ENCODE assay signal across 21 mouse cellular contexts in the genomic region with DNA sequence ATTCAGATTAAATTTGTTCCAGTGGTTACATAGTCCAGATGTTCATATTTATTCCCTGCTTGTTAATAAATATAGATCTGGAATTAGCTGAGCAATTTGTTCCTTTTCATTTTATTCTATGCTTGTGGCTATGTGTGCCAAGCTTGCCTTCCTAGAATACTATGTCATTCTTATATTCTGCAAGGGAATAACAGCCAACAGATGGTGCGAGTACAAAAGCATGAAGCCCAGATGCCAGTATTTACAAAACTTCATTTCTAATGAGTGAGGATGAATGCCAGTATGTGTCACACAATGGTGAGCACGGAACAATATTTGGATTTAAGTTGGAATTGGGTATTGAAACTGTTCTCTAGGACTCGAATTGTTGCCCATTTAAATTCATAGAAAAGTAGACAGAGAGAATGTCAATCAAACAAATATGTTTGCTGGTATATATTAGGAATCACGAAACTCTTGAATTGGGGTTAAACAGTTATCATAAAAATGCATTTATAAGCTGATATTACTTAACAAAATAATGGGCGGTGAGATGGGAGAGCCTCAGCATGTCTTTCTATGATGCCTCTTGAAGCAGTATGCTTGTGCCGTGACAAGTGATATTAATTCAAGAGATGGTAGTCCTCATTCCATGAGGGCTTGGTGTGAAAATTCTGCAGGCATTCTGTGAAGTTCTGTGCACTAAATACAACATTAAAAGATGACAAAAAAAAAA. TPM values are rescaled to one million over a fixed set of nuclear protein-coding genes. Genes with fewer than 3 reads are reported as not detected.
DNase-seq lines count a peak whose midpoint lies in the region; ATAC-seq and TF ChIP-seq lines count a peak whose summit lies in the region.
"Had no signal": no experiment of that assay in that cellular context is flagged by ENCODE, and none has a peak within 500 bp of the region (broad histone marks: within the 10 kb centered on the region; RNA-seq: fewer than 3 reads in every experiment).

No protein-coding gene starts in this region.

- no peak for TF ChIP-seq CTCF in hindbrain, postnatal 0 days (IDR thresholded peaks at IDR 0.05; ENCODE audit: low read depth)

- no peak overlapping the region for H3K27ac ChIP-seq in embryonic facial prominence, embryonic 14.5 days (replicated peaks; ENCODE audit: low read depth, low read length)
- H3K27ac ChIP-seq in embryonic facial prominence, embryonic 10.5 days (replicated peaks) = no peak overlapping the region
- H3K27ac ChIP-seq in hindbrain, postnatal 0 days = no peak overlapping the region
- no peak overlapping the region for H3K27ac ChIP-seq in hindbrain, embryonic 12.5 days
- no peak overlapping the region for H3K27ac ChIP-seq in kidney, embryonic 15.5 days
- H3K27ac ChIP-seq: heart, adult 2 months; heart, embryonic 15.5 days; liver, embryonic 15.5 days; neural tube, embryonic 13.5 days had no signal

- no peak for ATAC-seq in embryonic facial prominence, embryonic 14.5 days (ENCODE audit: low read depth)
- no peak for ATAC-seq in hindbrain, postnatal 0 days
- no peak for ATAC-seq in hindbrain, embryonic 12.5 days (ENCODE audit: low FRiP score)
- ATAC-seq in kidney, embryonic 15.5 days (replicated peaks; ENCODE audit: low FRiP score) = no peak

- intact Hi-C loops in left cerebral cortex, postnatal 25 days (cut with DNase I) = no loop called here

- no peak overlapping the region for H3K4me3 ChIP-seq in embryonic facial prominence, embryonic 14.5 days (ENCODE audit: low read depth, low read length)
- H3K4me3 ChIP-seq in embryonic facial prominence, embryonic 10.5 days = no peak overlapping the region
- no peak overlapping the region for H3K4me3 ChIP-seq in hindbrain, postnatal 0 days (ENCODE audit: low read length)
- H3K4me3 ChIP-seq in hindbrain, embryonic 12.5 days = no peak overlapping the region
- H3K4me3 ChIP-seq in kidney, embryonic 15.5 days (replicated peaks) = no peak overlapping the region
- H3K4me3 ChIP-seq: erythroblast, embryonic 14.5 days; heart, adult 2 months; heart, embryonic 15.5 days; liver, embryonic 15.5 days; neural tube, embryonic 13.5 days had no signal

- no peaks in the 10 kb centered on the region for H3K27me3 ChIP-seq in embryonic facial prominence, embryonic 14.5 days (replicated peaks; ENCODE audit: control insufficient read depth, insufficient read depth, low read length)
- H3K27me3 ChIP-seq in embryonic facial prominence, embryonic 10.5 days (replicated peaks; ENCODE audit: low read depth, poor library complexity, severe bottlenecking) = no peaks in the 10 kb centered on the region
- H3K27me3 ChIP-seq in hindbrain, postnatal 0 days (ENCODE audit: insufficient read depth, low read length) = no peaks in the 10 kb centered on the region
- H3K27me3 ChIP-seq in hindbrain, embryonic 12.5 days = no peaks in the 10 kb centered on the region
- H3K27me3 ChIP-seq in kidney, embryonic 15.5 days = no peaks in the 10 kb centered on the region
- H3K27me3 ChIP-seq: heart, embryonic 15.5 days; liver, embryonic 15.5 days; neural tube, embryonic 13.5 days had no signal

- H3K36me3 ChIP-seq in embryonic facial prominence, embryonic 14.5 days (ENCODE audit: control insufficient read depth, insufficient read depth, low read length) = no peaks in the 10 kb centered on the region
- no peaks in the 10 kb centered on the region for H3K36me3 ChIP-seq in embryonic facial prominence, embryonic 10.5 days (replicated peaks)
- H3K36me3 ChIP-seq in hindbrain, postnatal 0 days (ENCODE audit: insufficient read depth, low read length) = no peaks in the 10 kb centered on the region
- H3K36me3 ChIP-seq in hindbrain, embryonic 12.5 days = no peaks in the 10 kb centered on the region
- no peaks in the 10 kb centered on the region for H3K36me3 ChIP-seq in kidney, embryonic 15.5 days
- H3K36me3 ChIP-seq: heart, embryonic 15.5 days; liver, embryonic 15.5 days; neural tube, embryonic 13.5 days had no signal

- 0 out of 2 replicates have a peak, but pooled peaks cover 2% of the 10 kb centered on the region for H3K4me1 ChIP-seq in embryonic facial prominence, embryonic 14.5 days (ENCODE audit: control insufficient read depth, insufficient read depth, low read length)
- H3K4me1 ChIP-seq in embryonic facial prominence, embryonic 10.5 days = no peaks in the 10 kb centered on the region
- H3K4me1 ChIP-seq in hindbrain, postnatal 0 days (ENCODE audit: insufficient read depth, low read length) = no peaks in the 10 kb centered on the region
- no peaks in the 10 kb centered on the region for H3K4me1 ChIP-seq in hindbrain, embryonic 12.5 days
- H3K4me1 ChIP-seq in kidney, embryonic 15.5 days = no peaks in the 10 kb centered on the region
- H3K4me1 ChIP-seq: liver, embryonic 15.5 days had no signal

- H3K9me3 ChIP-seq in embryonic facial prominence, embryonic 14.5 days (ENCODE audit: control insufficient read depth, low read length) = no peaks in the 10 kb centered on the region
- no peaks in the 10 kb centered on the region for H3K9me3 ChIP-seq in embryonic facial prominence, embryonic 10.5 days
- H3K9me3 ChIP-seq in hindbrain, postnatal 0 days (ENCODE audit: low read length) = no peaks in the 10 kb centered on the region
- no peaks in the 10 kb centered on the region for H3K9me3 ChIP-seq in hindbrain, embryonic 12.5 days (replicated peaks)
- no peaks in the 10 kb centered on the region for H3K9me3 ChIP-seq in kidney, embryonic 15.5 days (replicated peaks)
- H3K9me3 ChIP-seq: heart, embryonic 15.5 days; liver, embryonic 15.5 days; neural tube, embryonic 13.5 days had no signal

- DNase-seq in embryonic facial prominence, embryonic 14.5 days (ENCODE audit: low spot score) = peak; percentile 71
- no peak for DNase-seq in embryonic facial prominence, embryonic 10.5 days (ENCODE audit: low spot score)
- peak; percentile 25 for DNase-seq in hindbrain, postnatal 0 days (ENCODE audit: low spot score)
- DNase-seq in right cerebral cortex, adult 2 months (ENCODE audit: low spot score in 2 of 2) = peak; percentile 49 to 59
- no peak for DNase-seq in right cerebral cortex, postnatal 14 days
- peak; percentile 54 to 82 for DNase-seq in left cerebral cortex, postnatal 25 days (ENCODE audit: low spot score in 2 of 2)
- DNase-seq: cerebellum, adult 18-20 months; cerebellum, postnatal 36 days; gastrocnemius, postnatal 10 days; heart, adult 2 months; kidney, adult 11 months; kidney, postnatal 10 days; spleen, adult 18-20 months; thymus, adult 2 months had no signal

- H3K4me2 ChIP-seq in embryonic facial prominence, embryonic 14.5 days (ENCODE audit: low read depth, low read length) = no peak overlapping the region
- no peak overlapping the region for H3K4me2 ChIP-seq in hindbrain, postnatal 0 days (ENCODE audit: low read depth, low read length)
- no peak overlapping the region for H3K4me2 ChIP-seq in hindbrain, embryonic 12.5 days (replicated peaks)
- H3K4me2 ChIP-seq in kidney, embryonic 15.5 days = no peak overlapping the region
- H3K4me2 ChIP-seq: heart, embryonic 15.5 days; liver, embryonic 15.5 days; neural tube, embryonic 13.5 days had no signal

- H3K9ac ChIP-seq in embryonic facial prominence, embryonic 14.5 days (ENCODE audit: low read depth, low read length) = no peak overlapping the region
- H3K9ac ChIP-seq in hindbrain, postnatal 0 days (replicated peaks; ENCODE audit: low read length) = no peak overlapping the region
- no peak overlapping the region for H3K9ac ChIP-seq in hindbrain, embryonic 12.5 days
- H3K9ac ChIP-seq in kidney, embryonic 15.5 days = no peak overlapping the region
- H3K9ac ChIP-seq: heart, embryonic 15.5 days; liver, embryonic 15.5 days; neural tube, embryonic 13.5 days had no signal

- WGBS in embryonic facial prominence, embryonic 14.5 days = 66% methylated on average over 6 of the region's 6 CpGs
- 88% methylated on average over 6 of the region's 6 CpGs for WGBS in embryonic facial prominence, embryonic 10.5 days
- WGBS in hindbrain, postnatal 0 days = 67% methylated on average over 6 of the region's 6 CpGs
- 83% methylated on average over 6 of the region's 6 CpGs for WGBS in hindbrain, embryonic 12.5 days
- 90% methylated on average over 6 of the region's 6 CpGs for WGBS in kidney, embryonic 15.5 days

RNA-seq across cellular contexts. Expression of gene AI429214, which starts 56.7 kb away (rescaled TPM):
- polyA plus RNA-seq in embryonic facial prominence, embryonic 14.5 days (2014; fragmentation: Nextera tagmentation; extraction: Ambion mirVana) = 0.28 TPM in 2 replicates
- 0.20 and 0.28 TPM in 2 replicates for polyA plus RNA-seq in embryonic facial prominence, embryonic 10.5 days (2016; fragmentation: Nextera tagmentation; extraction: Ambion mirVana)
- 1.5 TPM in 2 replicates for total RNA-seq in hindbrain, postnatal 0 days (2014; rRNA removed)
- polyA plus RNA-seq in hindbrain, postnatal 0 days (2015; fragmentation: Nextera tagmentation; extraction: Ambion mirVana) = 0.16 and 0.26 TPM in 2 replicates
- polyA plus RNA-seq in hindbrain, embryonic 12.5 days (2016; fragmentation: Nextera tagmentation; extraction: Ambion mirVana) = 0.27 and 0.39 TPM in 2 replicates
- 1 to 10 TPM; 3.9 to 5.5 TPM for total RNA-seq in left cerebral cortex, postnatal 25 days (2021)
- polyA plus RNA-seq in kidney, embryonic 15.5 days (2015; fragmentation: Nextera tagmentation; extraction: Ambion mirVana) = 0.14 and 0.31 TPM in 2 replicates
- total RNA-seq: MEL had no signal
- polyA plus RNA-seq: erythroblast, embryonic 14.5 days; liver, embryonic 15.5 days had no signal

Comparison
In these comparisons a context has a peak if more than half of its experiments do, and no peak if none do; other contexts are left out.
1. DNase-seq: peak in embryonic facial prominence, embryonic 14.5 days (single experiment), hindbrain, postnatal 0 days (single experiment), right cerebral cortex, adult 2 months (2 of 2) and left cerebral cortex, postnatal 25 days (2 of 2); none in embryonic facial prominence, embryonic 10.5 days (single experiment) and right cerebral cortex, postnatal 14 days (single experiment).